Mouse (Mus musculus): ENCODE results near the gene Safb2. TPM values are rescaled to one million over a fixed set of nuclear protein-coding genes. Genes with fewer than 3 reads are reported as not detected.
A peak's percentile ranks its signal among the peaks of the same experiment; 100 is the strongest.

Gene Safb2
- polyA plus RNA-seq, 1 experiment from 2014 or later = 75.5 TPM

GRCm38 (mm10) chr17:56559386-56559785 lies 25.0 kb downstream of the Safb2 start:
- no peak overlapping the region for H3K4me2 ChIP-seq
- no peak overlapping the region for H3K4me3 ChIP-seq (ENCODE audit: low read depth, low read length)
- no peaks in the 10 kb centered on the region for H3K9me3 ChIP-seq (ENCODE audit: control insufficient read depth, low read length)
- WGBS = 72% methylated on average over 3 of the region's 3 CpGs
- no peak overlapping the region for H3K27ac ChIP-seq (ENCODE audit: low read depth, low read length)
- ATAC-seq (replicated peaks; ENCODE audit: low FRiP score) = no peak
- no peak overlapping the region for H3K9ac ChIP-seq (ENCODE audit: low read depth, low read length)
- no peaks in the 10 kb centered on the region for H3K4me1 ChIP-seq (replicated peaks; ENCODE audit: control insufficient read depth, insufficient read depth, low read length)
- peaks cover 32% of the 10 kb centered on the region for H3K36me3 ChIP-seq (ENCODE audit: control insufficient read depth, insufficient read depth, low read length)
- H3K27me3 ChIP-seq (replicated peaks; ENCODE audit: control insufficient read depth, insufficient read depth, low read length) = no peaks in the 10 kb centered on the region
- DNase-seq (ENCODE audit: low spot score) = no peak

- Histone ChIP-seq H3K4me3 (ENCODE audit: low read depth, low read length) (no peak overlapping the region), H3K36me3 (ENCODE audit: control insufficient read depth, insufficient read depth, low read length) (peaks cover 23% of the 10 kb centered on the region), H3K27ac (ENCODE audit: low read depth, low read length) (no peak overlapping the region), H3K9me3 (ENCODE audit: control insufficient read depth, low read length) (no peaks in the 10 kb centered on the region), H3K4me2 (no peak overlapping the region), H3K9ac (ENCODE audit: low read depth, low read length) (no peak overlapping the region), H3K27me3 (replicated peaks; ENCODE audit: control insufficient read depth, insufficient read depth, low read length) (no peaks in the 10 kb centered on the region), H3K4me1 (replicated peaks; ENCODE audit: control insufficient read depth, insufficient read depth, low read length) (no peaks in the 10 kb centered on the region; the same call in 1 of the 2 replicates)
- ATAC-seq (replicated peaks; ENCODE audit: low FRiP score) (peak; percentile 40), DNase-seq (ENCODE audit: low spot score) (peak; percentile 64)
- WGBS = 16% methylated on average over 3 of the region's 3 CpGs
These were observed 25.9 kb downstream of the Safb2 start for GRCm38 (mm10) chr17:56558448-56558847.

DNA sequence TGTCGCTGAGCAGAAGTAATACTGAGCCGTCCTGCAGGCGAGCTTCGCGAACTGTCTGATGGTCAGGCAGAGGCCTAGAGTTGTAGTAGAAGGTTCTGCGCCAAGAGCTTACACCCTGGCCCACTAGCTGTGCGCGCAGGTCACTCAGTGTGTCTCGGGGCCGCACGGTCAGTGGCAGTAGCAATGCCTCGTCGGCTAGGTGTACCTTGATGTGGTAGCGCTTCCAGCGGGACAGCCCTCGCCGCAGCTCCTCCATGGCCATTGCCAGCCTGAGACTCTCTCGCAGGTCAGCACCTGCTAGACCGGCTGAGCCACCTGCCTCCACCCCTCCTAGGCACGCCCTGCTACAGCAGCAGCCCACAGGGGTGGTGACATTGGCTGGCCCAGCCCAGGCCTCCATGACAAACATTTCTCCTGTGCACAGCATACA lies 30.2 kb downstream of the Safb2 start, which contains the start of gene Gm20219:
Gene Gm20219, minus strand, starts transcription at position 266 of the 430 bp plus-strand sequence.
- no peaks in the 10 kb centered on the region for H3K27me3 ChIP-seq (replicated peaks; ENCODE audit: control insufficient read depth, insufficient read depth, low read length)
- H3K4me3 ChIP-seq (ENCODE audit: low read depth, low read length) = no peak within 1 kb of the TSS
- 71% methylated on average over 20 of the region's 20 CpGs for WGBS
- no peak within 1 kb of the TSS for H3K9ac ChIP-seq (ENCODE audit: low read depth, low read length)
- ATAC-seq (replicated peaks; ENCODE audit: low FRiP score) (0 out of 2 replicates have a peak, but pooled peaks have one; percentile 28), DNase-seq (ENCODE audit: low spot score) (no peak)
- no peak within 1 kb of the TSS for H3K27ac ChIP-seq (ENCODE audit: low read depth, low read length)
- no peaks in the 10 kb centered on the region for H3K9me3 ChIP-seq (ENCODE audit: control insufficient read depth, low read length)
- H3K4me1 ChIP-seq (replicated peaks; ENCODE audit: control insufficient read depth, insufficient read depth, low read length) = no peaks in the 10 kb centered on the region; the same call in 1 of the 2 replicates
- H3K36me3 ChIP-seq (ENCODE audit: control insufficient read depth, insufficient read depth, low read length) = no peaks in the 10 kb centered on the region
- no peak within 1 kb of the TSS for H3K4me2 ChIP-seq

DNA sequence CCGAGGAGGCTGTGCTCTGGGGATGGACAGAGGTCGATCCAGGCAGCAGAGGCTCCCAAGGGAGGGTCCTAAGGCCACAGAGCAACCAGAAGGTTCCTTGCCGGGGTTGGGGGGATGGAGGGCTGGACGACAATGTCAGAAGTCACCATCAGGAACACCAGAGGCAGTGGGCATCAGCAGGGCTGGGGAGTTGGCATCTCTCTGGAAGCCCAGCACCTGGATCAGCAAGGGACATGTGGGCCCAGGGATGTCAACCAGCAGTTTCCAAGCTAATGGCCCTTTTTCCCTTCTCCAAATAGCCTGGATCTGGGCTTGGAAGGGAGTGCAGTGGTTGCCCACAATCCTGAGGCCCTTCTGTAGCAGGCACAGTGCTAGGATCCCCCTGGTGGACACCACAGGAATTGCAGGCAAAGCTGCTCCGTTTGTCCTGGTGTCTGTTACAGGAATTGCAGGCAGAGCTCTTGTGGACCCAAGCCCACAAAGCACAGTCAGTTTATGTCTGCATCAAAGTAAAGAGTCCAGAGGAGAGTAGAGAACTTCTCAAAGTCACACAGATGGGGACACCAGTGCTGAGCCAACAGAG lies 31.5 kb downstream of the Safb2 start:
- Histone ChIP-seq H3K27ac (ENCODE audit: low read depth, low read length) (no peak overlapping the region), H3K27me3 (replicated peaks; ENCODE audit: control insufficient read depth, insufficient read depth, low read length) (no peaks in the 10 kb centered on the region), H3K4me2 (no peak overlapping the region), H3K9me3 (ENCODE audit: control insufficient read depth, low read length) (no peaks in the 10 kb centered on the region), H3K4me1 (replicated peaks; ENCODE audit: control insufficient read depth, insufficient read depth, low read length) (no peaks in the 10 kb centered on the region; the same call in 1 of the 2 replicates), H3K9ac (ENCODE audit: low read depth, low read length) (no peak overlapping the region), H3K36me3 (ENCODE audit: control insufficient read depth, insufficient read depth, low read length) (no peaks in the 10 kb centered on the region), H3K4me3 (ENCODE audit: low read depth, low read length) (no peak overlapping the region)
- DNase-seq (ENCODE audit: low spot score) (peak; percentile 69), ATAC-seq (replicated peaks; ENCODE audit: low FRiP score) (peak; percentile 45; the same call in 1 of the 2 replicates)
- 50% methylated on average over 5 of the region's 5 CpGs for WGBS

DNA sequence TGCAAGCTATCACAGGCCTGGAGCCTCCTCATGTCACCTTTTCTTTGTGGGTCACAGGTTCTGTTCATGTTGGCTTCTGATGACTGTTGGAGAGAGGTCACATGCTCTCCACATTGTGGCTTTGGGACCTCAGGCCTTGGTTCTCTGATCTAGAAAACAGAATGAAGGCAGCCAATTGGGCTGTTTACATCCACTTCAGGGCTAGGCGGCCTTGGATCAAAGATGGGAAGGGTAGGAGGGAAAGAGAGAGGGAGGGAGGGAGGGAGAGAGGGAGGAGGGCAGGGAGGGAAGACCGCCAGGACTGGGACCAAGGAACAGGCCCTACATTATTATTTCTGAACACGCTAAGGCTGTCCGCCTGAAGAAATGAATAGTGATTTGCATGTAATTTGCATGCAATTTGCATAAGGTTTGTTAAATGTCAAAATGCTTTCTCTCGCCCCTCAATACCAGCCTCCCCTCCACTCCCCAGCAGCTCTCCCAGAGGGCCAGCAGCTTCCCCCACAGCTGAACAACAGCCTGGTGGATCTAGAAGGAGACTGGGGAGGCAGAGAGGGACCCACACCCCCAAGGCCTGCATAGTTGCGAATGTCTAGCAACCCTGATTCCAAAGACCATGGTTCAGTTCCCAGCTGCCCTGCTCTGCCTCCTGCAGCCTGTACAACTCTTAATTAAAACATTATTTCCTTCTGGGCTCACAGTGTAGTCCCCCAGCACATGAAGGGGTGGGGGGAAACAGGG lies 32.4 kb downstream of the Safb2 start:
- ATAC-seq (replicated peaks; ENCODE audit: low FRiP score) (no peak), DNase-seq (ENCODE audit: low spot score) (no peak)
- WGBS = 76% methylated on average over 6 of the region's 6 CpGs
- Histone ChIP-seq H3K4me3 (ENCODE audit: low read depth, low read length) (no peak overlapping the region), H3K27ac (ENCODE audit: low read depth, low read length) (no peak overlapping the region), H3K4me1 (replicated peaks; ENCODE audit: control insufficient read depth, insufficient read depth, low read length) (no peaks in the 10 kb centered on the region; the same call in 1 of the 2 replicates), H3K9ac (ENCODE audit: low read depth, low read length) (no peak overlapping the region), H3K27me3 (replicated peaks; ENCODE audit: control insufficient read depth, insufficient read depth, low read length) (no peaks in the 10 kb centered on the region), H3K36me3 (ENCODE audit: control insufficient read depth, insufficient read depth, low read length) (no peaks in the 10 kb centered on the region), H3K9me3 (ENCODE audit: control insufficient read depth, low read length) (no peaks in the 10 kb centered on the region), H3K4me2 (no peak overlapping the region)

DNA sequence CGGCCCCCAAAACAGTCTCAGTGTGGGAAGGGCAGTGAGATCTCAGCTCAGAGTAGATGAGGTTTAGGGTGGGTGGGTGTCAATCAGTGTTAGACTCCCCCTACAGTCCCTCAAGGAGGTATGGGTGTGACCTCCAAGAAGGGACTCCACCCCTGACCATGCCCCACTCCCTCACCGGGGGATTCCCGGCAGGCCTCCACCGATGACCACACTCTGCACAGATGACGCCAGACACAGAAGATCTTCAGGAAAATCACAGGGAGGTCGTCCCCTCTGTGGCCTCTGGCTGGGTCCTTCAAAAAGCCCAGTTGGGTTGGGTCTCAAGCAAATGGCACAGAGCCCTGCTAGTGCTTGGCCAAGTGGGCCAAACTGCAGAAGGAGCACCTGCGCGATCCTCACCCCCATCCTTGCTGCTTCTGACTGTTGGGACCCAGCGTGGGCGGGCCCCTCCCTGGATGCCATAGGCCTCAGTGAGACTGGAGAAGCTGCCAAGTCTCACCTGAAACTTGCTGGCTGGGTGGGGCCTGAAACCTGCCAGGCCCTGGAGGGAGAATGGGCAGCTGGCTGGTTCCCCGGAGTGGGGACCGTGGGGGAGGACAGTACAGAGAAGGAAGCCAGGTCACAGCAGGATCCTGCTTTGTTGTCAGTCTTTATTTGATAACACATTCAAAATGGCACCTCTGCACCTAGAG lies 33.5 kb downstream of the Safb2 start:
- Histone ChIP-seq H3K27me3 (replicated peaks; ENCODE audit: control insufficient read depth, insufficient read depth, low read length) (no peaks in the 10 kb centered on the region), H3K4me3 (ENCODE audit: low read depth, low read length) (no peak overlapping the region), H3K9me3 (ENCODE audit: control insufficient read depth, low read length) (no peaks in the 10 kb centered on the region), H3K4me2 (no peak overlapping the region), H3K27ac (ENCODE audit: low read depth, low read length) (no peak overlapping the region), H3K36me3 (ENCODE audit: control insufficient read depth, insufficient read depth, low read length) (no peaks in the 10 kb centered on the region), H3K4me1 (replicated peaks; ENCODE audit: control insufficient read depth, insufficient read depth, low read length) (no peaks in the 10 kb centered on the region; the same call in 1 of the 2 replicates), H3K9ac (ENCODE audit: low read depth, low read length) (no peak overlapping the region)
- no peak for DNase-seq (ENCODE audit: low spot score)
- WGBS = 71% methylated on average over 12 of the region's 12 CpGs
- ATAC-seq (replicated peaks; ENCODE audit: low FRiP score) = no peak

DNA sequence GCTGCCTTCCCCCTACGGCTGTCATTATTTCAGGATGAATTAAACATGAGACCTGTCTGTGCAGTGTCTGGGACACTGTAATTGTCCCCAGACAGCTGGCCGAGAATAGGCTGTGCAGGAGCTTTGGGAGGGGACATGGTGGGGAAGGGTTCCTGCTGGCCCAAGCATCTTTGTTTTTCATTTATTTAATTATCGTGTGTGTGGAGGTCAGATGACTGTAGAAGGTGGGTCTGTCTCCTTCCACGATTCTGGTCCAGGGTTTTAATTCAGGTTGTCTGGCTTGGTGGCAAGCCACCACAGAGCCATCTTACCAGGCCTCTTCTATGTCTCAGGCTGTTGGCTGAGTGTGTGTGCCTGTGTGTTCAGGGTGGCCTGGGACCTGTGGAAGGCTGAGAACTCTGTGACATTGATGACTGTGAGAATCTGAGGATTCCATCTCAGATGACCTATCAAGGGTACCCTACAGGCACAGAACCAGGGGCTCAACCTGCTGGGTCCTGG lies 35.7 kb downstream of the Safb2 start:
- Histone ChIP-seq H3K9ac (ENCODE audit: low read depth, low read length) (no peak overlapping the region), H3K9me3 (ENCODE audit: control insufficient read depth, low read length) (no peaks in the 10 kb centered on the region), H3K27me3 (replicated peaks; ENCODE audit: control insufficient read depth, insufficient read depth, low read length) (no peaks in the 10 kb centered on the region), H3K27ac (ENCODE audit: low read depth, low read length) (no peak overlapping the region), H3K4me1 (replicated peaks; ENCODE audit: control insufficient read depth, insufficient read depth, low read length) (no peaks in the 10 kb centered on the region), H3K36me3 (ENCODE audit: control insufficient read depth, insufficient read depth, low read length) (no peaks in the 10 kb centered on the region), H3K4me2 (no peak overlapping the region), H3K4me3 (ENCODE audit: low read depth, low read length) (no peak overlapping the region)
- ATAC-seq (replicated peaks; ENCODE audit: low FRiP score) (no peak), DNase-seq (ENCODE audit: low spot score) (peak; percentile 17)
- WGBS = 68% methylated on average over 4 of the region's 4 CpGs

DNA sequence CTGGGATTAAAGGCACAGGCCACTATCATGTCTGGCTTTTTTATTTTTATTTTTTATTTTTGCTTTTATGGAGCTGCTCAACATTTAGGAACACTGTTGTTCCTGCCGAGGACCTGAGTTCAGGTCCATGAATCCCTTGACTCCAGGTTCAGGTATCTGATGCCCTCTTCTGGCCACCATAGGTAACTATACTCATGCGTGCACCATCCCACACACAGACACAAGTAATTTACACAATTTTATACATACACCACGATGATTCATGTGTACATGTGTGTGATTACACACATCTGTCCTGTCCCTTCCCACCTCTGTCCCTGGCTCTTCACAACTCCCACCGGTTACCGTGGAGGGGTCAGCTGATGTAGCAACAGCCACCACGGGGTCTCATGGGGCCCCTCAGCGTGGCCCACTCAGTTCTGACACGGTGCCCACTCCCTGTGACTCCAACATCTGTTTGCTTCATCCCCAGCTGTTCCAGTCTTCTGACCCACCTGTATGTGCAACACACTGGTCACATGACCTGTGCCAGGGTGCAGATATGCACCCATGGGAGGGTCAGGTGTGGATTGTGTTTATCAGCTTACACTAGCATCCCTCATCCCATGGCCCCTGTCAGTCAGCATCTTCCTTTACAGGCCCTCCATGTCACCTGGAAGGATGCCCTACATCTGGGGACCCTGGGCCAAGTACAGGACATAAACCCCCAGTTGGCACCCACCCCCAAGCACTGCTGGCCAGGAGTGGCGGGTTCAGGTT lies 36.4 kb downstream of the Safb2 start:
- no peaks in the 10 kb centered on the region for H3K4me1 ChIP-seq (replicated peaks; ENCODE audit: control insufficient read depth, insufficient read depth, low read length)
- DNase-seq (ENCODE audit: low spot score) (peak; percentile 28), ATAC-seq (replicated peaks; ENCODE audit: low FRiP score) (no peak)
- H3K27ac ChIP-seq (ENCODE audit: low read depth, low read length) = no peak overlapping the region
- no peak overlapping the region for H3K4me2 ChIP-seq
- no peak overlapping the region for H3K4me3 ChIP-seq (ENCODE audit: low read depth, low read length)
- H3K9me3 ChIP-seq (ENCODE audit: control insufficient read depth, low read length) = no peaks in the 10 kb centered on the region
- 64% methylated on average over 9 of the region's 9 CpGs for WGBS
- H3K27me3 ChIP-seq (replicated peaks; ENCODE audit: control insufficient read depth, insufficient read depth, low read length) = no peaks in the 10 kb centered on the region
- H3K9ac ChIP-seq (ENCODE audit: low read depth, low read length) = no peak overlapping the region
- H3K36me3 ChIP-seq (ENCODE audit: control insufficient read depth, insufficient read depth, low read length) = no peaks in the 10 kb centered on the region

Data from liver, embryonic 11.5 days (tissue).